Mouse (Mus musculus) lung, adult 2 months (tissue): Measurements from ENCODE around the gene Nup214.

Experiments
- CTCF ChIP-seq: fragments of 200-500 bp; IDR thresholded peaks from 2 replicates; pipeline ENCODE4 v1.5.1; 2011; ENCODE audit warnings: mild to moderate bottlenecking, low read length, control low read depth; ENCODE audit not compliant: insufficient read depth
- POLR2A ChIP-seq: fragments of 200-500 bp; IDR thresholded peaks from 2 replicates; pipeline ENCODE4 v1.6.1; 2011; ENCODE audit warnings: low read depth, mild to moderate bottlenecking, control low read depth, low read length, borderline replicate concordance; ENCODE audit errors: extremely low read depth

- TF ChIP-seq CTCF (no peak), POLR2A (no peak)
Measured at GRCm38 (mm10) chr2:32038661-32039081, 64.4 kb downstream of the Nup214 start.
